Mouse (Mus musculus) forebrain, embryonic 11.5 days (tissue): ENCODE results near the gene Epb41. TPM values are rescaled to one million over a fixed set of nuclear protein-coding genes. Genes with fewer than 3 reads are reported as not detected.

Experiments used
- ATAC-seq: fragments of 200-750 bp; cut with Nextera tagmentation; replicated peaks from 2 replicates; pipeline ENCODE4 v1.8.0; 2017; ENCODE audit warnings: moderate TSS enrichment; ENCODE audit not compliant: low FRiP score
- DNase-seq: peaks from one replicate; pipeline ENCODE4 v3.0.0-alpha.2; 2017; ENCODE audit warnings: low spot score
- H3K27ac ChIP-seq: fragments of 300-500 bp; sonication (generic); 2 replicates; pipeline ENCODE4 v1.5.1; 2014; ENCODE audit warnings: low read depth, low read length
- H3K27me3 ChIP-seq: fragments of 300-500 bp; sonication (generic); 2 replicates; pipeline ENCODE4 v1.6.1; 2014; ENCODE audit warnings: mild to moderate bottlenecking, low read length, mixed read lengths; ENCODE audit not compliant: control insufficient read depth, insufficient read depth
- H3K36me3 ChIP-seq: fragments of 300-500 bp; sonication (generic); 2 replicates; pipeline ENCODE4 v1.6.1; 2014; ENCODE audit warnings: mild to moderate bottlenecking, low read length, moderate library complexity, mixed read lengths; ENCODE audit not compliant: control insufficient read depth, insufficient read depth
- H3K4me1 ChIP-seq: fragments of 300-500 bp; sonication (generic); replicated peaks from 2 replicates; pipeline ENCODE4 v1.6.1; 2014; ENCODE audit warnings: low read length, mixed read lengths; ENCODE audit not compliant: control insufficient read depth, insufficient read depth
- H3K4me2 ChIP-seq: fragments of 300-500 bp; sonication (generic); 2 replicates; pipeline ENCODE4 v1.6.1; 2014; ENCODE audit warnings: low read depth, mild to moderate bottlenecking, low read length, moderate library complexity, mixed read lengths; ENCODE audit not compliant: severe bottlenecking
- H3K4me3 ChIP-seq: fragments of 300-500 bp; sonication (generic); 2 replicates; pipeline ENCODE4 v1.5.1; 2014; ENCODE audit warnings: low read depth, low read length
- H3K9ac ChIP-seq: fragments of 300-500 bp; sonication (generic); 2 replicates; pipeline ENCODE4 v1.6.1; 2014; ENCODE audit warnings: low read length
- H3K9me3 ChIP-seq: fragments of 300-500 bp; sonication (generic); 2 replicates; pipeline ENCODE4 v1.6.1; 2016; ENCODE audit warnings: low read length, mixed read lengths; ENCODE audit not compliant: control insufficient read depth
- WGBS: fragments of 180-500 bp; shearing (Covaris S2); extraction: QIAGEN DNeasy Blood & Tissue Kit; methylation state at CpG from one replicate; pipeline ENCODE4 v1.1.7; 2014; 5-methylcytosine and 5-hydroxymethylcytosine counted together
- polyA plus RNA-seq: library from polyadenylated mRNA; unstranded; fragments of >200 nt; fragmentation: Nextera tagmentation; extraction: Ambion mirVana; gene quantifications from 2 replicates; pipeline ENCODE4 v1.2.1, GENCODE M21; 2014

Gene Epb41
- polyA plus RNA-seq, 1 experiment from 2014 or later = 145 TPM

DNA sequence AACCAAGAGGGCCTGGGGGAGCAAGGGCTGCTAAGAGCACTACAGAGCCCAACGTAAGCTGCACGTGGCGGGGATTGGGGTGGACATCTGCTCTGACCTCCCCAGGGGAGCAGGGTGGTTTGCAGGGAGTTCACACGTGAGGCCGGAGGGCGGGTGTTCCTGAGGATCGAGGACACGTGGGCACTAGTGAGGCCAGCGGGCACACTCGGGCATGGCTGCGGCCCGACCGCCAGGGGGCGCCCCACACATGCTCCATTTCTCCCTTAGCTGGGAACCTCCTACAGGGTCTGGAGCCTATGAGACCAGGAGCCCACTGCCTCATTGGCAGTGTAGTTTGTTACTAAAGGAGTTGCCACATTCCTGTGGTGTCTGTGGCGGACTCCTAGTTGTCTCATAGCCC, 158.7 kb downstream of the Epb41 start:
- no peak overlapping the region for H3K27ac ChIP-seq

DNA sequence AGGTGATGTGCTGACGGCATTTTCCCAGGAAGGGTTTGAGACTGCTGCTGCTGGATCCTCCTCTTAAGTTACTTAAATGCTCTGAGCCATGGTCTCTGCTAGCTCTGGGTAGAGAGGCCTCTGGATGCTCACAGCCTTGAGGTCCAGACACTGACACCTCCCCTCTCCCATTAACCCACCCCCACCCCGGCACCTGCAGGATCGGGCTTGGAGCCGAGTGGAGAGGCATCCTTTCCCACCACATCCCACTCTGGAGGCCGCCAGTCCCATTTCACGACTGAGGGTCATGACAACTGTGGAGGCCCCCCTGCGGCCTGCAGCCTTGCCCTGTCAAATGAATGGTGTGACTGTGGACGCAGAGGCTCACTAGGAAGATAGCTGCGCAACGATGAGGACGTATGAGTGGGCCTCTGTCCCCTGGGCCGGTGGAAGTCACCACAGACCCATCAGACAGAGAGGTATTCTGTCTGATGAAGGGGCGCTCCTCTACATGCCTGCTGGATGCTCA, 159.2 kb downstream of the Epb41 start:
- peak overlapping the region; percentile 53; the same call in 1 of the 2 replicates for H3K4me2 ChIP-seq
- no peak overlapping the region for H3K27ac ChIP-seq
- peaks cover 20% of the 10 kb centered on the region for H3K4me1 ChIP-seq
- H3K36me3 ChIP-seq = no peaks in the 10 kb centered on the region
- 24% methylated on average over 13 of the region's 13 CpGs for WGBS
- H3K9ac ChIP-seq = no peak overlapping the region
- no peaks in the 10 kb centered on the region for H3K9me3 ChIP-seq
- DNase-seq = no peak
- peaks cover 73% of the 10 kb centered on the region for H3K27me3 ChIP-seq
- H3K4me3 ChIP-seq = 0 out of 2 replicates have a peak overlapping the region, but pooled peaks have one; percentile 25
- no peak for ATAC-seq

More for the DNA sequence above, 158.7 kb downstream of the Epb41 start:
- Histone ChIP-seq H3K9me3 (no peaks in the 10 kb centered on the region), H3K4me2 (no peak overlapping the region), H3K9ac (no peak overlapping the region), H3K27me3 (peaks cover 78% of the 10 kb centered on the region), H3K4me1 (peaks cover 25% of the 10 kb centered on the region), H3K4me3 (no peak overlapping the region), H3K36me3 (no peaks in the 10 kb centered on the region)
- WGBS = 5% methylated on average over 15 of the region's 15 CpGs
- ATAC-seq (0 out of 2 replicates have a peak, but pooled peaks have one; percentile 36), DNase-seq (peak; percentile 91)

- H3K4me3 ChIP-seq = peak overlapping the region; percentile 25
- H3K36me3 ChIP-seq = no peaks in the 10 kb centered on the region
- H3K4me1 ChIP-seq = peaks cover 16% of the 10 kb centered on the region
- ATAC-seq (no peak), DNase-seq (peak; percentile 65)
- peaks cover 64% of the 10 kb centered on the region for H3K27me3 ChIP-seq
- 1% methylated on average over 31 of the region's 31 CpGs for WGBS
- peak overlapping the region; percentile 53 for H3K4me2 ChIP-seq
- H3K9ac ChIP-seq = peak overlapping the region; percentile 42
- H3K27ac ChIP-seq = no peak overlapping the region
- H3K9me3 ChIP-seq = no peaks in the 10 kb centered on the region
Measured at GRCm38 (mm10) chr4:131914891-131915469, 160.1 kb downstream of the Epb41 start.

DNA sequence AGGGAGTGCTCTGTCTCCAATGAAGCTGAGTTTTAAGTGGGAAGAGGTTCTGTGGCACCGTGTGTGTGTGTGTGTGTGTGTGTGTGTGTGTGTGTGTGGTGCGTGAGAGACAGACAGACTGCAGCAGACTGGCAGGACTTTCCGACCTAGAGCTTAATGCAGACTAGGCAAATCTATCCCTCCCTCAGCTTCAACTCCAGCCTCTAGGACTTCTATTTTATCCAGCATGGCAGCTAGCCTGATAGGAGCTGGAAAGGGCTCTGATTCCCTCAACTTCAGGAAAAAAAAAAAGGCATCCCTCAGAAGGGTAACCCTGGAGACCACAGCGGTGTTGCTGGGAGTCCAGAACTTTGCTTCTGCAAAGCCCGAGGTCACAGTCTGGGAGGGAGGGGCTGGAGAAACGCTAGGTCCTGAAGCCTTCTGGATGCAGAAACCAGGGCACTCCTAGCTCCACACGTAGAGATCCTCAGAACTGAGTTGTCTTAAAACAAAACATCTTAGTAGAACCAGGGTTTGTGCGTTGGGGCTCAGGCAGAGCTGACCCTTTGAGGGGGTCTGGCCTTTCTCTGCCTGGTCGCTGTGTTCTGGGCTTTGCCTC, 161.0 kb downstream of the Epb41 start:
- Histone ChIP-seq H3K36me3 (no peaks in the 10 kb centered on the region), H3K4me2 (no peak overlapping the region), H3K9me3 (no peaks in the 10 kb centered on the region), H3K4me3 (no peak overlapping the region), H3K27me3 (peaks cover 56% of the 10 kb centered on the region), H3K9ac (no peak overlapping the region), H3K27ac (no peak overlapping the region), H3K4me1 (peaks cover 19% of the 10 kb centered on the region)
- DNase-seq = no peak
- no peak for ATAC-seq
- WGBS = 9% methylated on average over 9 of the region's 9 CpGs

GRCm38 (mm10) chr4:131913526-131913925, 161.6 kb downstream of the Epb41 start:
- peaks cover 49% of the 10 kb centered on the region for H3K27me3 ChIP-seq
- 56% methylated on average over 10 of the region's 10 CpGs for WGBS
- peaks cover 19% of the 10 kb centered on the region for H3K4me1 ChIP-seq

GRCm38 (mm10) chr4:131911521-131911920, 163.6 kb downstream of the Epb41 start:
- ATAC-seq (no peak), DNase-seq (no peak)
- Histone ChIP-seq H3K36me3 (no peaks in the 10 kb centered on the region), H3K4me3 (no peak overlapping the region), H3K9ac (no peak overlapping the region), H3K27me3 (peaks cover 31% of the 10 kb centered on the region), H3K4me2 (no peak overlapping the region), H3K9me3 (no peaks in the 10 kb centered on the region), H3K27ac (no peak overlapping the region), H3K4me1 (peaks cover 19% of the 10 kb centered on the region)
- WGBS = 46% methylated on average over 5 of the region's 5 CpGs

More at GRCm38 (mm10) chr4:131913526-131913925, 161.6 kb downstream of the Epb41 start:
- DNase-seq = no peak
- no peak overlapping the region for H3K4me3 ChIP-seq
- no peak overlapping the region for H3K27ac ChIP-seq
- H3K36me3 ChIP-seq = no peaks in the 10 kb centered on the region
- no peaks in the 10 kb centered on the region for H3K9me3 ChIP-seq
- no peak overlapping the region for H3K9ac ChIP-seq
- ATAC-seq = no peak
- H3K4me2 ChIP-seq = no peak overlapping the region

DNA sequence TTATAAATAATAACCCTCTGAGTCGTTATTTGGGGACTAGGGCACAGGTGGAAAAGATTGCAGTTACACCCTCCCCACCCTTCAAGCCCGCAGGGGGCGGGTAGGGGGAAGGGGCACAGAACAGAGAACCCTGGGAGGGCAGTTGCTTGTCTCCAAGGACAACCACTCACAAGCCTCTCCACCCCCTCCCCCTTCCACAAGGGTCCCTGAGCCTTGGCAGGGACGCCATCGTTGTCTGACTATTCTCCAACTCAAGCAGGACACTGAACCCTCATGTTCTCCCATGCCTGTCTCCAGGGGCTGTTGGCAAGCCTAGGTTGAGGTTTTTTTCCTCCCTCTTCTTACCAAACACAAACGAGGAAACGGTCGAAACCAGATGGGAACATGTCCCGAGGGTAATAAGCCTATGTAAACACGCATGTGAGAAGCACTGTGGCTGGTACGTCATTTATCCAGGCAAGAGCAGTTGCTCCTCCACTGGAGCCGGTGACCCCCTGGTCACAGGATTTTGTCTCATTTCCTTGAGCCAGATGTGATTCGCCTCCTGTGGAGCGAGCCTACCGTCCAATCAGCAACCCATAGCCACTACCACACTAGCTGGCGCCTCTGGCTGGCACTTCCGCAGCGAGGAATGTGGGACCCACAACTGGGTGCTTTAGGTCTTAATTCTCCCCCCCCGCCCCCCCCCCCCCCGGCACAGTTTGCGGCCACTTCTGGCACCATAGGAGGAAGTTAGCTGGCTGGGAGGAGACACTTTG, 164.7 kb downstream of the Epb41 start:
- ATAC-seq (no peak; the same call in 1 of the 2 replicates), DNase-seq (no peak)
- peaks cover 20% of the 10 kb centered on the region for H3K27me3 ChIP-seq
- 28% methylated on average over 18 of the region's 21 CpGs for WGBS
- H3K9me3 ChIP-seq = no peaks in the 10 kb centered on the region
- 0 out of 2 replicates have a peak overlapping the region, but pooled peaks have one; percentile 9 for H3K4me2 ChIP-seq
- peaks cover 12% of the 10 kb centered on the region for H3K4me1 ChIP-seq
- H3K27ac ChIP-seq = no peak overlapping the region
- H3K4me3 ChIP-seq = no peak overlapping the region
- no peaks in the 10 kb centered on the region for H3K36me3 ChIP-seq
- H3K9ac ChIP-seq = no peak overlapping the region

DNA sequence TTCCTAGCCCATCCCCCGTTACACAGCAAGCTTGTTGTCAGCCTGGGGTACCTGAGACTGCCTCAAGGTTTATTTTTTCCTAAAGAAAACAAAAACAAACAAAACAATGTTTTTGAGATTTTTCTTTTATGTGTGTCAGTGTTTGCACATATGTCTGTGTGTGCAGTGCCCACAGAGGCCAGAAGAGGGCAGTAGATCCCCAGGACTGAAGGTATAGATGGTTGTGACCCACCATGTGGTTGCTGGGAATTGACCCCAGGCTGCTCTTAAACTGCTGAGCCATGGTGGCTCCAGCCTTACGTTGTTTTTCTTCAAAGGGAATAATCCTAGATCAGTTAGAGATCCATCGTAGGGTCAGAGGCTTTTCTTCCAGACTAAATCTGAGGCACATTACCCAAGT, 167.2 kb downstream of the Epb41 start:
- 91% methylated on average over 3 of the region's 3 CpGs for WGBS
- Histone ChIP-seq H3K9ac (no peak overlapping the region), H3K27ac (no peak overlapping the region), H3K4me2 (no peak overlapping the region), H3K36me3 (no peaks in the 10 kb centered on the region), H3K27me3 (peaks cover 2% of the 10 kb centered on the region; the same call in 1 of the 2 replicates), H3K4me3 (no peak overlapping the region), H3K9me3 (no peaks in the 10 kb centered on the region), H3K4me1 (peaks cover 6% of the 10 kb centered on the region)
- ATAC-seq (no peak), DNase-seq (no peak)
